Mouse (Mus musculus) lung, embryonic 15.5 days (tissue): ENCODE data around the gene Fam69b. TPM values are rescaled to one million over a fixed set of nuclear protein-coding genes. Genes with fewer than 3 reads are reported as not detected.

Experiments
- ATAC-seq: fragments of 200-750 bp; cut with Nextera tagmentation; 2 replicates; pipeline ENCODE4 v1.8.0; 2017; ENCODE audit warnings: moderate number of reproducible peaks, borderline replicate concordance; ENCODE audit not compliant: low FRiP score, low TSS enrichment; ENCODE audit errors: extremely low read depth
- H3K27ac ChIP-seq: fragments of 300-500 bp; sonication (generic); 2 replicates; pipeline ENCODE4 v1.5.1; 2015; ENCODE audit warnings: moderate library complexity, mild to moderate bottlenecking, inconsistent platforms
- H3K27me3 ChIP-seq: fragments of 300-500 bp; sonication (generic); 2 replicates; pipeline ENCODE4 v1.6.1; 2015; ENCODE audit warnings: inconsistent platforms
- H3K36me3 ChIP-seq: fragments of 300-500 bp; sonication (generic); 2 replicates; pipeline ENCODE4 v1.6.1; 2015; ENCODE audit warnings: inconsistent platforms
- H3K4me1 ChIP-seq: fragments of 300-500 bp; sonication (generic); 2 replicates; pipeline ENCODE4 v1.6.1; 2015; ENCODE audit warnings: inconsistent platforms
- H3K4me2 ChIP-seq: fragments of 300-500 bp; sonication (generic); 2 replicates; pipeline ENCODE4 v1.6.1; 2015; ENCODE audit warnings: inconsistent platforms, mild to moderate bottlenecking, moderate library complexity
- H3K4me3 ChIP-seq: fragments of 300-500 bp; sonication (generic); 2 replicates; pipeline ENCODE4 v1.5.1; 2015; ENCODE audit warnings: mild to moderate bottlenecking, inconsistent platforms
- H3K9ac ChIP-seq: fragments of 300-500 bp; sonication (generic); 2 replicates; pipeline ENCODE4 v1.6.1; 2015; ENCODE audit warnings: inconsistent platforms
- H3K9me3 ChIP-seq: fragments of 300-500 bp; sonication (generic); 2 replicates; pipeline ENCODE4 v1.6.1; 2016; ENCODE audit warnings: inconsistent platforms
- WGBS: fragments of 180-500 bp; shearing (Covaris S2); methylation state at CpG from one replicate; pipeline ENCODE4 v1.1.7; 2015; 5-methylcytosine and 5-hydroxymethylcytosine counted together
- polyA plus RNA-seq: library from polyadenylated mRNA; unstranded; fragments of >200 nt; fragmentation: Nextera tagmentation; extraction: Ambion mirVana; gene quantifications from 2 replicates; pipeline ENCODE4 v1.2.1, GENCODE M21; 2015

Gene Fam69b
- polyA plus RNA-seq, 1 experiment from 2014 or later = 21.8 TPM

DNA sequence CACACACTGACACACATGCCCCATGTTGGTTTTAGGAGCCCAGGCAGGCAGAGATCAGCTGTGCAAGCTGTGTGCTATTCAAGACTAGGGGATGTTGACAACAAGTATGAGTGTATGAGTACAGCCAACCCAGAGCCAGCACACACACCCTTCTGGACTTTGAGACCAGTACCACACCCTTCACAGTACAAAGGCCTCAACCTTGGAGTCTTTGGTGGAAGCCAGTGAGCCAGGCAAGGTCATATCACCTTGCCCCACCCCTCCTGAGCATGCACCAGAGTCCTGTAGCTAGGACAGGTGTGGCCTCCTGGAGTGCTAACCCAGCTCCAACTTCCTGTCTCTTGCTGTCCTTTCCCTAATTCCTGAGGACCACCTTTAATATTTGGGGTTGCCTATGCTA is 17.2 kb upstream of the Fam69b start:
- H3K27ac ChIP-seq = no peak overlapping the region
- no peaks in the 10 kb centered on the region for H3K27me3 ChIP-seq
- no peak overlapping the region for H3K9ac ChIP-seq
- H3K4me3 ChIP-seq = no peak overlapping the region
- no peaks in the 10 kb centered on the region for H3K36me3 ChIP-seq
- H3K9me3 ChIP-seq = no peaks in the 10 kb centered on the region
- H3K4me1 ChIP-seq = peaks cover 17% of the 10 kb centered on the region
- ATAC-seq = no peak
- no peak overlapping the region for H3K4me2 ChIP-seq

DNA sequence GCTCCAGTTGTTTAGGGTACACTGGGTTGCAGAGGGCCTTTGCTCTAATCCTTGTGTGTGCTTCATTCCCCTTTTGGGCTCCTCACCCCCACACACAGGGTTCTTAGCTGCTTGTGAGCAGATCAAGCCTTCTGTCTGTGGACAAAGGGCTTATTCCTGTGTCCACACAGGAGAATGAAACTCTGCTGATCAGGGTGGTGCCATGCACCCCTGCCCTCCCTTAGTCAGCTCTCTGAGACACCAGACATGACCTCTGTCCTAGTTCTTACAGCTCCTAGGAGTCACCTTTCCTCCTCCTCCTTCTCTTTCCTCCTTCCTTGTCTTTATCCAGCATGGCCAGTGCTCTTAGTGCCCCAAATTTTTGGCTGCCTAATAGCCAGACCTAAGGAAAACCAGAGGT is 16.4 kb upstream of the Fam69b start:
- Histone ChIP-seq H3K27ac (no peak overlapping the region), H3K36me3 (no peaks in the 10 kb centered on the region), H3K9ac (no peak overlapping the region), H3K27me3 (no peaks in the 10 kb centered on the region), H3K4me1 (peaks cover 9% of the 10 kb centered on the region), H3K4me3 (no peak overlapping the region), H3K4me2 (no peak overlapping the region), H3K9me3 (no peaks in the 10 kb centered on the region)
- ATAC-seq = no peak

- ATAC-seq = no peak
- Histone ChIP-seq H3K4me2 (no peak overlapping the region), H3K4me3 (no peak overlapping the region), H3K27me3 (peaks cover 6% of the 10 kb centered on the region; the same call in 1 of the 2 replicates), H3K27ac (no peak overlapping the region), H3K36me3 (no peaks in the 10 kb centered on the region), H3K9me3 (no peaks in the 10 kb centered on the region), H3K4me1 (no peaks in the 10 kb centered on the region), H3K9ac (no peak overlapping the region)
- WGBS = 67% methylated on average over 5 of the region's 5 CpGs
These were observed 13.4 kb upstream of the Fam69b start for GRCm38 (mm10) chr2:26614903-26615302.

GRCm38 (mm10) chr2:26615459-26616124 is 12.7 kb upstream of the Fam69b start:
- H3K4me2 ChIP-seq = no peak overlapping the region
- no peaks in the 10 kb centered on the region for H3K4me1 ChIP-seq
- 69% methylated on average over 4 of the region's 4 CpGs for WGBS
- no peaks in the 10 kb centered on the region for H3K9me3 ChIP-seq
- no peak overlapping the region for H3K9ac ChIP-seq
- peaks cover 6% of the 10 kb centered on the region; the same call in 1 of the 2 replicates for H3K27me3 ChIP-seq
- ATAC-seq = no peak
- no peaks in the 10 kb centered on the region for H3K36me3 ChIP-seq
- no peak overlapping the region for H3K4me3 ChIP-seq
- no peak overlapping the region for H3K27ac ChIP-seq

DNA sequence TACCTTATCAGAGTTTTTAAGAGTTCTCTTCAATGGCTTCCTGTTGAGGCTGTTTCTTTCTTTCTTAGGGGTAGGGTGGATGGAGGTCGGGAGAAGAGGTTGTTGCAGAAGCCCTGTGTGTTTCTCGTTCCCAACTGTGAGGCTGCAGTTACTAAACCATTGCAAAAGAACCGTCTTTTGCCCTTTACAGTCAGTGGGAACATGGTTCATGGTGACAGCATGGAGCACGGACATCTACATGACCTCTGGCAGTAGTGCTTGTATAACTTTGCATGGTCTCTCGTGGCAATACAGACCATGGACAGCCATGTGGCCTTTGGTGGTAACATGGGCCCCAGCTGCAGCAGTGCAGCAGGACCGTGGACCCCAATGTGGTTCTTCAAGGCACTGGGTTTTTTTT is 10.9 kb upstream of the Fam69b start:
- WGBS = 56% methylated on average over 6 of the region's 6 CpGs
- H3K4me3 ChIP-seq = no peak overlapping the region
- H3K4me2 ChIP-seq = no peak overlapping the region
- H3K27ac ChIP-seq = no peak overlapping the region
- H3K27me3 ChIP-seq = peaks cover 6% of the 10 kb centered on the region; the same call in 1 of the 2 replicates
- H3K9me3 ChIP-seq = no peaks in the 10 kb centered on the region
- no peak for ATAC-seq
- no peaks in the 10 kb centered on the region for H3K36me3 ChIP-seq
- H3K9ac ChIP-seq = no peak overlapping the region
- H3K4me1 ChIP-seq = no peaks in the 10 kb centered on the region

DNA sequence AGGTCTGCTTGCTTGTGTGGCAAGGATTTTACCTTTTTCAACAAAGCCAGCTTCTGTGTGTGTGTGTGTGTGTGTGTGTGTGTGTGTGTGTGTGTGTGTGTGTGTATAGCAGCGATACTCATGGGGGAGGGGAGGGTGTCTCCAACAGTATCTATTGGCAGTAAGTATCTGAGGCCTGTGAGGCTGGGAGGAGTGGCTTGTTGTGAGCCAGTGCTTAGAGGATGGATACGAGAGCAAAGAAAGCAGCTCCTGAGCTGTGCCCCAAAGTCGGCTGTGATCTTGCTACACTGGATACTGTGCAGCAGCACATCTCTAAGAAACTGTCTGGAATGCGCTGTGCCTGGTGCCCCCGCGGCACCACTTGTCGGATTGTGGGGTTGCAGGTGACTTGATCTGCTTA is 10.3 kb upstream of the Fam69b start:
- no peak overlapping the region for H3K4me2 ChIP-seq
- H3K9me3 ChIP-seq = no peaks in the 10 kb centered on the region
- no peak overlapping the region for H3K4me3 ChIP-seq
- peaks cover 6% of the 10 kb centered on the region; the same call in 1 of the 2 replicates for H3K27me3 ChIP-seq
- no peaks in the 10 kb centered on the region for H3K4me1 ChIP-seq
- no peak for ATAC-seq
- H3K9ac ChIP-seq = no peak overlapping the region
- H3K27ac ChIP-seq = no peak overlapping the region
- H3K36me3 ChIP-seq = no peaks in the 10 kb centered on the region
- 43% methylated on average over 7 of the region's 7 CpGs for whole genome bisulfite sequencing

DNA sequence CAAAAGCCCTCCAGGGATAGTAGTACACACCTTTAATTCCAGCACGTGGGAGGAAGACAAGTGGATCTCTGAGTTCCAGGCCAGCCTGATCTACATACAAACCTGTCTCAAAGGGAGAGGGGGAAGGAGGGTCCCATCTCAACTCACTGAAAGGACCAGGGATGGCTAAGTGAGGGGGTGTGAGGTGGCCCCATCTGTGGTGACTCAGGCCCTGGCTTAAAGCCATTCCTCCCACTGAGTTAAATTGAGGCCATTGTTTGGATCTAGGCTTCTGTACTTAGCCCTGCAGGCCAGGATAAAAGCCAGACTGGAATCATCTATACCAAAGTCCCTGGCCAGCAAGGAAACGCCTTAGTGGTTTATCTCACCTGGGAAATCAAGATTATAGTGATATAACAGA is 7.0 kb upstream of the Fam69b start:
- WGBS = 39% methylated on average over 2 of the region's 2 CpGs
- Histone ChIP-seq H3K27me3 (peaks cover 6% of the 10 kb centered on the region; the same call in 1 of the 2 replicates), H3K4me3 (no peak overlapping the region), H3K27ac (no peak overlapping the region), H3K4me2 (no peak overlapping the region), H3K9me3 (no peaks in the 10 kb centered on the region), H3K4me1 (no peaks in the 10 kb centered on the region), H3K9ac (no peak overlapping the region), H3K36me3 (no peaks in the 10 kb centered on the region)
- ATAC-seq = no peak

DNA sequence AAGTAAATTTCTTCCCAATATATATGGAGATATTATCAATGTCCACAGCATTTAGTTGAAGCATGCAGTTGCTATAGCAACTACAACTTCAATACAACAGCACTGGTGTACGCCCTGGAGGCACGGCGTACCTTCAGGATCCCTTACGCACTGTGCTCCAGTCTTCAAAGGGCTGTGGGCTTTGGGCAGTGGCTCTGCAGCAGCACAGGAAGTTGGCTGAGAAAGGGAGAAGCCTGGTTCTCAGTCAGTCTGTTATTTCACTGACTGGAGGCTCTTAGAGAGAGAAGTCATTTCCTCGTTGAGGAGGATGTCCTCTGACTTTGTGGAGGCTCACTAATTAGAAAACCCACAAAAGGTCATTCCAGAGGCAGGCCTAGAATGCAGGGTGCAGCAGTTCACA is 5.3 kb upstream of the Fam69b start:
- no peak overlapping the region for H3K27ac ChIP-seq
- 0 out of 2 replicates have a peak, but pooled peaks cover 4% of the 10 kb centered on the region for H3K4me1 ChIP-seq
- H3K9ac ChIP-seq = no peak overlapping the region
- 56% methylated on average over 5 of the region's 5 CpGs for WGBS
- H3K9me3 ChIP-seq = no peaks in the 10 kb centered on the region
- ATAC-seq = no peak
- H3K27me3 ChIP-seq = peaks cover 6% of the 10 kb centered on the region; the same call in 1 of the 2 replicates
- no peak overlapping the region for H3K4me3 ChIP-seq
- no peaks in the 10 kb centered on the region for H3K36me3 ChIP-seq
- H3K4me2 ChIP-seq = no peak overlapping the region

- ATAC-seq = no peak
- H3K4me1 ChIP-seq = peaks cover 24% of the 10 kb centered on the region
- H3K9me3 ChIP-seq = no peaks in the 10 kb centered on the region
- H3K4me3 ChIP-seq = no peak overlapping the region
- H3K4me2 ChIP-seq = no peak overlapping the region
- no peak overlapping the region for H3K27ac ChIP-seq
- no peaks in the 10 kb centered on the region for H3K27me3 ChIP-seq
- 75% methylated on average over 3 of the region's 3 CpGs for WGBS
- no peak overlapping the region for H3K9ac ChIP-seq
- no peaks in the 10 kb centered on the region for H3K36me3 ChIP-seq
These were observed 2.8 kb upstream of the Fam69b start for GRCm38 (mm10) chr2:26625419-26625818.

GRCm38 (mm10) chr2:26626081-26626480 is 2.2 kb upstream of the Fam69b start:
- Histone ChIP-seq H3K27me3 (no peaks in the 10 kb centered on the region), H3K4me2 (no peak overlapping the region), H3K36me3 (no peaks in the 10 kb centered on the region), H3K4me1 (peaks cover 24% of the 10 kb centered on the region), H3K4me3 (no peak overlapping the region), H3K9me3 (no peaks in the 10 kb centered on the region), H3K27ac (no peak overlapping the region), H3K9ac (no peak overlapping the region)
- no peak for ATAC-seq
- 50% methylated on average over 3 of the region's 3 CpGs for WGBS

DNA sequence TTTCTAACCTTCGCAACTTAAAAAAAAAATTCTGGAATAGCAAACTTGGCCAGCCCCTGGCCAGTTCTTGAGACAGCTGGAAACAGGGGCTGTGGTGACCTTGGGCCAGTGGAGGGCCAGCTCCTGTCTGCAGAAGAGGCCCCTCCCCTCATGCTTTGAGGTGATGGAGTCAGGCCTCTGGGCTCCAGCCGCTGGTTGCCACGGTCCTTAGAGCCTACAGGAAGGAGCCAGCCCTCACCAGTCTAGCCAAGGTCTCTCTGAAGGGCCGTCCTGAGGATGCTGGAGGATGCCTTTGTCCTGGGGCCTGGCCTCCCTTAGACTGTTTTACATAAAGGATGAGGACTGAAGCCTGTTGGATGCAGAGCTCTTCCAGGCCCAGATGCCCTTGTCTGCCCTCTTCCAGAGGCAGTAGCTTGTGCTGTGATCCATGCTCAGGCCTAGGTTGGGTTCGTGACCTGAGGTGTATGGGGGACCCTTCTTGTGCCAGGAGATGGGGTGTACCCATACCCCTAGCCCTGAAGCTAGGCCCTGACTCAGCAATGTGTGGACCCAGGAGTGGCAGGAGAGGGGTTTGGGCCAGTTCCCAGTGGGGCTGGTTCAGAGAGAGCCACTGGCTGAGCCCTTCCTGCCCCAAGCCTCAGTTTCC is 658 bp downstream of the Fam69b start:
- peak overlapping the region; percentile 79 for H3K9ac ChIP-seq
- H3K27ac ChIP-seq = no peak overlapping the region
- ATAC-seq = peak; percentile 53
- H3K4me2 ChIP-seq = peak overlapping the region; percentile 99
- peaks cover 24% of the 10 kb centered on the region for H3K4me1 ChIP-seq
- peak overlapping the region; percentile 58 for H3K4me3 ChIP-seq
- H3K9me3 ChIP-seq = no peaks in the 10 kb centered on the region
- no peaks in the 10 kb centered on the region for H3K36me3 ChIP-seq
- no peaks in the 10 kb centered on the region for H3K27me3 ChIP-seq
- 25% methylated on average over 5 of the region's 5 CpGs for WGBS

DNA sequence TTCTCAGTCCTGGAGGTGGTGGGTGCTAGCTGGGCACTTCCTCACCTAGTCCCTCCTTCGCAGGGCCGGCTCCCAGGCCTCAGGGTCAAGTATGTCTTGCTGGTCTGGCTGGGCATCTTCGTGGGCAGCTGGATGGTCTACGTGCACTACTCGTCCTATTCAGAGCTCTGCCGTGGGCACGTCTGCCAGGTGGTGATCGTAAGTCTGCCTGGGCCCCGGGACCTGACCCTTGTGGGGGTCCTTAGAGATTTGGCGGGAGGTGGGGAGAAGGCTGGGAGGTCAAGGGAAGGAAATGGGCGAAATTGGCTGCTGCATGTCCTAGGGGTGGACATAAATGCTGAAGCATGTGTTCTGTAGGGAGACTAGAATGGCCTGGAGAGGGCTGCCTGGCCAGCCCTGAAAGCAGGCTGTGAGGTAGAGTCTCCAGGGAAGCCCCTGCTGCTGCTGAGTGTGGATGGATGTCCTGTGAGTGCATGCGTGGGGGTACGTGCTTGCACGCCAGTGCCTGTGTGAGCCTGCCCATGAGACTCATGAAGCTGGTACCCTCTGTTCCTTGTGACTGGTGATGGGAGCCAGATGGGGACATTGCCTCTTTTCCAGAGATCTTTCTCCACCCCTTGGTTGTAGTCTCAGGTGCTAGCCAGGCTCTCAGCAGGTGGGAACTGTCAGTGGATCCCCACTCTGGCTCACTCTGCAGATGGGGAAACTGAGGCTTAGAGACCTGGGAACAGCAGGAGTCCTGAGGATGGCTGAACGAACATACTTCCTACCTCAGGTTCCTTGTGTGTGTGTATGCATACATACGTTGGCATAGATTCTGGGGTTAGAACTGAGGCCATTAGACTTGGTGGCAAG is 4.5 kb downstream of the Fam69b start:
- no peak overlapping the region for H3K9ac ChIP-seq
- H3K9me3 ChIP-seq = no peaks in the 10 kb centered on the region
- 75% methylated on average over 16 of the region's 16 CpGs for WGBS
- peaks cover 29% of the 10 kb centered on the region for H3K4me1 ChIP-seq
- no peak overlapping the region for H3K4me2 ChIP-seq
- ATAC-seq = no peak
- H3K27ac ChIP-seq = no peak overlapping the region
- no peaks in the 10 kb centered on the region for H3K27me3 ChIP-seq
- no peak overlapping the region for H3K4me3 ChIP-seq
- peaks cover 35% of the 10 kb centered on the region for H3K36me3 ChIP-seq
